Mouse (Mus musculus) heart, adult 2 months (tissue): ENCODE results near the gene Rbm43.

Source experiments
- CTCF ChIP-seq: fragments of 200-600 bp; IDR thresholded peaks from 2 replicates; pipeline ENCODE4 v1.8.1; 2022; ENCODE audit warnings: antibody characterized with exemption, mild to moderate bottlenecking, moderate library complexity
- EP300 ChIP-seq: fragments of 200-500 bp; IDR thresholded peaks from 2 replicates; pipeline ENCODE4 v1.6.1; 2011; ENCODE audit warnings: low read depth, low read length, control low read depth; ENCODE audit not compliant: insufficient read depth

GRCm38 (mm10) chr2:51948105-51948830 is 13.3 kb upstream of the Rbm43 start:
- TF ChIP-seq EP300: no peak
- TF ChIP-seq CTCF: no peak
